Mouse (Mus musculus): Measurements from ENCODE around the gene Trim63.

- TF ChIP-seq POLR2A (IDR thresholded peaks at IDR 0.05; ENCODE audit: extremely low read depth, insufficient read depth, low read length): no peak
- no peak for TF ChIP-seq CTCF (IDR thresholded peaks at IDR 0.05; ENCODE audit: extremely low read depth, insufficient read depth, low read length)
Measured at GRCm38 (mm10) chr4:134328832-134329231, 13.9 kb downstream of the Trim63 start.

Data from cortical plate, adult 2 months (tissue).